In the genomic region with DNA sequence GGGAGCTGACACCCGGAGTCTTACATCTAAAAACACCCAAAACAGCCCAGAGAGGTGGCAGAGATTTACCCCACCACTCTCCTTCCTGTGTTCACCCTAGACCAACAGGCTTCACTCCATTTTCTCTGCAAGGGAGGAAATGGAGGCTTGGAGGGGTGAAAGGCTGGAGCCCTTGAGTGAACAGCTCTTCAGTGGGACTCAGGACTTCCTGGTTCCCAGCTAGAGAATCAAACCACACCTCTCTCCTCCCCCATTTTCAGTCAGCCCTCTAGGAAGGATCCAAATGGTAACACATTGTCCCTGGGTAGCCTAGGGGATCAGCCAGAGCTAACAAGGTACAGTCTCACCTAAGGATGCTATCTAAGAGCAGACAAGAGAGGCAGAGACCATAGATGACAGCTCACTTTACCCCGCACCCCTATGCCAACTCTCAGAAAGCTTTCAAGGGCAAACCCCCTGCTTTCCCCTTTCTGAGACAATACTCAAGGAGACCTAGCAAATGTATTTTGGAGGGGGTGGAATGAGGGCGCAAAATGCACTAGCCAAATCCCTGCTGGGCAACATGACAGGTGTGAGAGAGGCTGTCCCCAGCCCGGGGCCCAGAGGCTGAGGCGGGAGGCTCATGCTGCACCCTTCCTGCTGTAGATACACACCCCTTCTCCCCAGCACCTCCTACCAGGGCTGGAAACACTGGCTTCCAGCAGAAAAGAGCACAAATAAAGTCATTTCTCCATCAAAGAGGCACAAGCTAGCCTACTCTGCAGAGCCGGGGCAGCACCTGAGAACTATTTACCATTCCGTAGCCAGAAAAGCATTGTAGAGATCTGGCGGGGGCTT, we compare ENCODE assay signal across 8 mouse cellular contexts. TPM values are rescaled to one million over a fixed set of nuclear protein-coding genes. Genes with fewer than 3 reads are reported as not detected.
DNase-seq lines count a peak whose midpoint lies in the region; ATAC-seq and TF ChIP-seq lines count a peak whose summit lies in the region.

No protein-coding gene starts in this region.

- peak overlapping the region; percentile 43 for H3K9ac ChIP-seq in ES-E14 (ENCODE audit: insufficient read depth, low read depth, low read length, poor library complexity, severe bottlenecking)
- H3K9ac ChIP-seq in heart, embryonic 13.5 days, result peak overlapping the region; percentile 100
- peak overlapping the region; percentile 97 for H3K9ac ChIP-seq in liver, embryonic 14.5 days (replicated peaks)
- H3K9ac ChIP-seq in neural tube, embryonic 15.5 days (replicated peaks), result peak overlapping the region; percentile 93

- H3K4me1 ChIP-seq in heart, embryonic 10.5 days, result peaks cover 35% of the 10 kb centered on the region
- peaks cover 5 to 21% of the 10 kb centered on the region in 2 experiments; a peak in 2 of 4 replicates for H3K4me1 ChIP-seq in ES-E14 (ENCODE audit: control insufficient read depth in 2 of 2, insufficient read depth in 2 of 2, low read length in 2 of 2, poor library complexity in 1 of 2)
- H3K4me1 ChIP-seq in heart, embryonic 13.5 days, result peaks cover 44% of the 10 kb centered on the region
- peaks cover 21 to 25% of the 10 kb centered on the region in 2 experiments for H3K4me1 ChIP-seq in liver, embryonic 14.5 days (replicated peaks; ENCODE audit: control insufficient read depth in 2 of 2, insufficient read depth in 2 of 2, low read length in 1 of 2)
- peaks cover 48% of the 10 kb centered on the region for H3K4me1 ChIP-seq in neural tube, embryonic 15.5 days

- peak overlapping the region; percentile 100 for H3K4me2 ChIP-seq in heart, embryonic 13.5 days
- peak overlapping the region; percentile 75 for H3K4me2 ChIP-seq in liver, embryonic 14.5 days (ENCODE audit: low read depth)
- H3K4me2 ChIP-seq in neural tube, embryonic 15.5 days, result peak overlapping the region; percentile 99

- H3K9me3 ChIP-seq in heart, embryonic 10.5 days, result no peaks in the 10 kb centered on the region
- H3K9me3 ChIP-seq in ES-E14 (ENCODE audit: control insufficient read depth, insufficient read depth, low read depth, low read length), result no peaks in the 10 kb centered on the region
- H3K9me3 ChIP-seq in heart, embryonic 13.5 days, result no peaks in the 10 kb centered on the region
- no peaks in the 10 kb centered on the region for H3K9me3 ChIP-seq in liver, embryonic 14.5 days (ENCODE audit: control insufficient read depth, low read length)
- no peaks in the 10 kb centered on the region for H3K9me3 ChIP-seq in neural tube, embryonic 15.5 days (replicated peaks)

- TF ChIP-seq EP300 in liver, embryonic 14.5 days (IDR thresholded peaks at IDR 0.05; ENCODE audit: low read depth), result no peak

- intact Hi-C loops in heart, postnatal 36 days (cut with DNase I), result loop anchor here (1.0 kb wide), 1 partner anchor 37 kb away; no protein-coding TSS in a partner anchor

- H3K36me3 ChIP-seq in heart, embryonic 10.5 days, result peaks cover 26% of the 10 kb centered on the region
- H3K36me3 ChIP-seq in ES-E14 (ENCODE audit: control insufficient read depth, insufficient read depth, low read length, poor library complexity, severe bottlenecking), result peaks cover 22% of the 10 kb centered on the region
- peaks cover 26% of the 10 kb centered on the region for H3K36me3 ChIP-seq in heart, embryonic 13.5 days
- peaks cover 21% of the 10 kb centered on the region for H3K36me3 ChIP-seq in liver, embryonic 14.5 days (replicated peaks; ENCODE audit: control insufficient read depth, insufficient read depth, low read depth)
- peaks cover 22% of the 10 kb centered on the region for H3K36me3 ChIP-seq in neural tube, embryonic 15.5 days

- DNase-seq in heart, embryonic 10.5 days (ENCODE audit: low spot score), result no peak
- no peak for DNase-seq in heart, postnatal 36 days
- DNase-seq in ES-E14 (ENCODE audit: low read depth, low spot score), result no peak
- DNase-seq in liver, embryonic 14.5 days (ENCODE audit: low read depth in 3 of 3, low spot score in 3 of 3), result no peak
- no peak for DNase-seq in Muller cell, postnatal 12 days (ENCODE audit: inconsistent ontology term)
- DNase-seq in layer of hippocampus, adult 8-10 months (ENCODE audit: low spot score in 2 of 2), result no peak

- H3K4me3 ChIP-seq in heart, embryonic 10.5 days, result peak overlapping the region; percentile 94
- peak overlapping the region; percentile 51 to 98 for H3K4me3 ChIP-seq in ES-E14 (ENCODE audit: insufficient read depth in 1 of 2, low read depth in 1 of 2, low read length in 2 of 2, poor library complexity in 1 of 2, severe bottlenecking in 1 of 2)
- H3K4me3 ChIP-seq in heart, embryonic 13.5 days, result peak overlapping the region; percentile 98
- H3K4me3 ChIP-seq in liver, embryonic 14.5 days (ENCODE audit: insufficient read depth in 1 of 2, low read depth in 2 of 2, low read length in 2 of 2), result peak overlapping the region; percentile 94 to 97
- peak overlapping the region; percentile 61 for H3K4me3 ChIP-seq in neural tube, embryonic 15.5 days (replicated peaks)

- in situ Hi-C loops in ES-E14 (cut with MboI; ENCODE audit: low sequenced_read_pairs in 2 of 2, unreplicated experiment in 2 of 2), result no loop called here

- H3K27ac ChIP-seq in heart, embryonic 10.5 days, result peak overlapping the region; percentile 100
- no peak overlapping the region for H3K27ac ChIP-seq in ES-E14 (ENCODE audit: insufficient read depth, low read depth, low read length, poor library complexity, severe bottlenecking)
- peak overlapping the region; percentile 100 for H3K27ac ChIP-seq in heart, embryonic 13.5 days (replicated peaks)
- H3K27ac ChIP-seq in liver, embryonic 14.5 days, result peak overlapping the region; percentile 16
- 0 out of 2 replicates have a peak overlapping the region, but pooled peaks have one; percentile 5 for H3K27ac ChIP-seq in neural tube, embryonic 15.5 days (replicated peaks)

- H3K27me3 ChIP-seq in heart, embryonic 10.5 days (ENCODE audit: insufficient read depth, poor library complexity, severe bottlenecking), result no peaks in the 10 kb centered on the region
- no peaks in the 10 kb centered on the region for H3K27me3 ChIP-seq in heart, embryonic 13.5 days (replicated peaks)
- H3K27me3 ChIP-seq in liver, embryonic 14.5 days (ENCODE audit: control insufficient read depth, insufficient read depth, low read length), result no peaks in the 10 kb centered on the region
- H3K27me3 ChIP-seq in neural tube, embryonic 15.5 days (replicated peaks), result no peaks in the 10 kb centered on the region

- 9% methylated on average over 8 of the region's 8 CpGs for WGBS in heart, embryonic 10.5 days
- 3% methylated on average over 8 of the region's 8 CpGs for WGBS in heart, embryonic 13.5 days
- WGBS in liver, embryonic 14.5 days (ENCODE audit: insufficient replicate concordance), result 9% methylated on average over 8 of the region's 8 CpGs
- WGBS in neural tube, embryonic 15.5 days, result 13% methylated on average over 8 of the region's 8 CpGs

- no peak for TF ChIP-seq CTCF in liver, embryonic 14.5 days (IDR thresholded peaks at IDR 0.05; ENCODE audit: low read depth)

- ATAC-seq in heart, embryonic 13.5 days (ENCODE audit: extremely low read depth, insufficient number of reproducible peaks, low FRiP score, low TSS enrichment), result no peak
- ATAC-seq in liver, embryonic 14.5 days (ENCODE audit: insufficient read depth), result no peak
- ATAC-seq in neural tube, embryonic 15.5 days (ENCODE audit: low FRiP score), result no peak

RNA-seq across cellular contexts. Expression of a gene that starts 1.4 kb away (rescaled TPM):
- 10.1 and 12.0 TPM in 2 replicates for polyA plus RNA-seq in heart, embryonic 10.5 days (2016; fragmentation: Nextera tagmentation; extraction: Ambion mirVana)
- 10 to 100 TPM; 56.9 to 60.3 TPM for total RNA-seq in heart, postnatal 36 days (2021)
- total RNA-seq in ES-E14 (2012; rRNA removed), result 30.7 and 35.9 TPM in 2 replicates
- polyA plus RNA-seq in heart, embryonic 13.5 days (2015; fragmentation: Nextera tagmentation; extraction: Ambion mirVana), result 8.1 and 8.9 TPM in 2 replicates
- polyA plus RNA-seq in liver, embryonic 14.5 days (2012; rRNA removed), result 4.3 and 5.7 TPM in 2 replicates
- polyA plus RNA-seq in liver, embryonic 14.5 days (2014; fragmentation: Nextera tagmentation; extraction: Ambion mirVana), result 3.9 and 4.3 TPM in 2 replicates
- 9.9 and 10.1 TPM in 2 replicates for polyA plus RNA-seq in neural tube, embryonic 15.5 days (2015; fragmentation: Nextera tagmentation; extraction: Ambion mirVana)
- 10 to 100 TPM; 77.8 to 96.0 (median 89.6) TPM for total RNA-seq in layer of hippocampus, adult 8-10 months (2022)

RNA-seq across cellular contexts. Expression of a gene that starts 24.8 kb away (rescaled TPM):
- 6.5 and 11.8 TPM in 2 replicates for polyA plus RNA-seq in heart, embryonic 10.5 days (2016; fragmentation: Nextera tagmentation; extraction: Ambion mirVana)
- total RNA-seq in heart, postnatal 36 days (2021), result 1 to 10 TPM; 3.0 to 4.3 TPM
- 43.6 and 48.2 TPM in 2 replicates for total RNA-seq in ES-E14 (2012; rRNA removed)
- polyA plus RNA-seq in heart, embryonic 13.5 days (2015; fragmentation: Nextera tagmentation; extraction: Ambion mirVana), result 6.2 and 6.6 TPM in 2 replicates
- 2.3 and 2.5 TPM in 2 replicates for polyA plus RNA-seq in liver, embryonic 14.5 days (2012; rRNA removed)
- 2.9 and 3.2 TPM in 2 replicates for polyA plus RNA-seq in liver, embryonic 14.5 days (2014; fragmentation: Nextera tagmentation; extraction: Ambion mirVana)
- polyA plus RNA-seq in neural tube, embryonic 15.5 days (2015; fragmentation: Nextera tagmentation; extraction: Ambion mirVana), result 27.0 and 33.2 TPM in 2 replicates
- total RNA-seq in layer of hippocampus, adult 8-10 months (2022), result 10 to 100 TPM in 1 of 4 experiments, 1 to 10 TPM in 3; 4.9 to 10.4 (median 7.9) TPM

RNA-seq across cellular contexts. Expression of a gene that starts 28.8 kb away (rescaled TPM):
- 2.9 and 3.0 TPM in 2 replicates for polyA plus RNA-seq in heart, embryonic 10.5 days (2016; fragmentation: Nextera tagmentation; extraction: Ambion mirVana)
- 1 to 10 TPM; 1.7 to 1.9 TPM for total RNA-seq in heart, postnatal 36 days (2021)
- total RNA-seq in ES-E14 (2012; rRNA removed), result 1.0 and 1.2 TPM in 2 replicates
- 2.1 and 2.3 TPM in 2 replicates for polyA plus RNA-seq in heart, embryonic 13.5 days (2015; fragmentation: Nextera tagmentation; extraction: Ambion mirVana)
- 0.04 and 0.08 TPM in 2 replicates for polyA plus RNA-seq in liver, embryonic 14.5 days (2012; rRNA removed)
- polyA plus RNA-seq in liver, embryonic 14.5 days (2014; fragmentation: Nextera tagmentation; extraction: Ambion mirVana), result 0.09 TPM in 1 of 2 replicates, not detected in the other
- polyA plus RNA-seq in neural tube, embryonic 15.5 days (2015; fragmentation: Nextera tagmentation; extraction: Ambion mirVana), result 2.5 and 3.2 TPM in 2 replicates
- under 1 TPM in 3 of 4 experiments, not detected in 1; 0.18 to 0.34 (median 0.23) TPM for total RNA-seq in layer of hippocampus, adult 8-10 months (2022)

RNA-seq across cellular contexts. Expression of a gene that starts 38.2 kb away (rescaled TPM):
- polyA plus RNA-seq in heart, embryonic 10.5 days (2016; fragmentation: Nextera tagmentation; extraction: Ambion mirVana), result 95.0 and 97.7 TPM in 2 replicates
- total RNA-seq in heart, postnatal 36 days (2021), result 100 to 1,000 TPM in 1 of 2 experiments, 10 to 100 TPM in 1; 99.8 to 112 TPM
- 36.6 and 54.7 TPM in 2 replicates for total RNA-seq in ES-E14 (2012; rRNA removed)
- 88.3 and 95.1 TPM in 2 replicates for polyA plus RNA-seq in heart, embryonic 13.5 days (2015; fragmentation: Nextera tagmentation; extraction: Ambion mirVana)
- 77.4 and 83.3 TPM in 2 replicates for polyA plus RNA-seq in liver, embryonic 14.5 days (2012; rRNA removed)
- 78.3 and 85.3 TPM in 2 replicates for polyA plus RNA-seq in liver, embryonic 14.5 days (2014; fragmentation: Nextera tagmentation; extraction: Ambion mirVana)
- polyA plus RNA-seq in neural tube, embryonic 15.5 days (2015; fragmentation: Nextera tagmentation; extraction: Ambion mirVana), result 66.4 and 72.9 TPM in 2 replicates
- total RNA-seq in layer of hippocampus, adult 8-10 months (2022), result 10 to 100 TPM; 49.0 to 55.2 (median 50.2) TPM

RNA-seq across cellular contexts. Expression of a gene that starts 48.5 kb away (rescaled TPM):
- 14.9 and 20.2 TPM in 2 replicates for polyA plus RNA-seq in heart, embryonic 10.5 days (2016; fragmentation: Nextera tagmentation; extraction: Ambion mirVana)
- 10 to 100 TPM; 15.0 TPM for total RNA-seq in heart, postnatal 36 days (2021)
- 55.1 and 73.3 TPM in 2 replicates for total RNA-seq in ES-E14 (2012; rRNA removed)
- polyA plus RNA-seq in heart, embryonic 13.5 days (2015; fragmentation: Nextera tagmentation; extraction: Ambion mirVana), result 13.5 and 15.0 TPM in 2 replicates
- 4.5 and 7.1 TPM in 2 replicates for polyA plus RNA-seq in liver, embryonic 14.5 days (2012; rRNA removed)
- polyA plus RNA-seq in liver, embryonic 14.5 days (2014; fragmentation: Nextera tagmentation; extraction: Ambion mirVana), result 0.34 and 0.70 TPM in 2 replicates
- polyA plus RNA-seq in neural tube, embryonic 15.5 days (2015; fragmentation: Nextera tagmentation; extraction: Ambion mirVana), result 27.9 and 28.6 TPM in 2 replicates
- total RNA-seq in layer of hippocampus, adult 8-10 months (2022), result 10 to 100 TPM; 17.9 to 21.8 (median 19.6) TPM

Comparison
In these comparisons a context has a peak if more than half of its experiments do, and no peak if none do; other contexts are left out.
1. H3K9ac ChIP-seq: peak in every context shown above with its lines; median percentile 100 in heart, embryonic 13.5 days; 97 in liver, embryonic 14.5 days; 93 in neural tube, embryonic 15.5 days; 43 in ES-E14.